Mouse (Mus musculus) liver, embryonic 15.5 days (tissue): ENCODE data around the gene Hpgd. TPM values are rescaled to one million over a fixed set of nuclear protein-coding genes. Genes with fewer than 3 reads are reported as not detected.

Source experiments
- ATAC-seq: fragments of 200-750 bp; cut with Nextera tagmentation; 2 replicates; pipeline ENCODE4 v1.8.0; 2017; ENCODE audit warnings: moderate number of reproducible peaks, mild to moderate bottlenecking, moderate library complexity; ENCODE audit not compliant: insufficient read depth
- H3K27ac ChIP-seq: fragments of 300-500 bp; sonication (generic); replicated peaks from 2 replicates; pipeline ENCODE4 v1.5.1; 2015; ENCODE audit warnings: mild to moderate bottlenecking, inconsistent platforms
- H3K27me3 ChIP-seq: fragments of 300-500 bp; sonication (generic); 2 replicates; pipeline ENCODE4 v1.6.1; 2015; ENCODE audit warnings: mild to moderate bottlenecking, inconsistent platforms
- H3K36me3 ChIP-seq: fragments of 300-500 bp; sonication (generic); replicated peaks from 2 replicates; pipeline ENCODE4 v1.6.1; 2015; ENCODE audit warnings: moderate library complexity, mild to moderate bottlenecking, inconsistent platforms
- H3K4me1 ChIP-seq: fragments of 300-500 bp; sonication (generic); replicated peaks from 2 replicates; pipeline ENCODE4 v1.6.1; 2015; ENCODE audit warnings: inconsistent platforms
- H3K4me2 ChIP-seq: fragments of 300-500 bp; sonication (generic); 2 replicates; pipeline ENCODE4 v1.6.1; 2015; ENCODE audit warnings: moderate library complexity, mild to moderate bottlenecking, inconsistent platforms
- H3K4me3 ChIP-seq: fragments of 300-500 bp; sonication (generic); replicated peaks from 2 replicates; pipeline ENCODE4 v1.5.1; 2015; ENCODE audit warnings: mild to moderate bottlenecking, inconsistent platforms
- H3K9ac ChIP-seq: fragments of 300-500 bp; sonication (generic); 2 replicates; pipeline ENCODE4 v1.6.1; 2015; ENCODE audit warnings: moderate library complexity, mild to moderate bottlenecking, inconsistent platforms
- H3K9me3 ChIP-seq: fragments of 300-500 bp; sonication (generic); replicated peaks from 2 replicates; pipeline ENCODE4 v1.6.1; 2016; ENCODE audit warnings: inconsistent platforms
- WGBS: fragments of 180-500 bp; shearing (Covaris S2); methylation state at CpG from one replicate; pipeline ENCODE4 v1.1.7; 2015; ENCODE audit warnings: mixed read lengths; ENCODE audit not compliant: insufficient replicate concordance; 5-methylcytosine and 5-hydroxymethylcytosine counted together
- polyA plus RNA-seq: library from polyadenylated mRNA; unstranded; fragments of >200 nt; fragmentation: Nextera tagmentation; extraction: Ambion mirVana; gene quantifications from 2 replicates; pipeline ENCODE4 v1.2.1, GENCODE M21; 2015

Gene Hpgd
- polyA plus RNA-seq, 1 experiment from 2014 or later = 23.4 TPM

DNA sequence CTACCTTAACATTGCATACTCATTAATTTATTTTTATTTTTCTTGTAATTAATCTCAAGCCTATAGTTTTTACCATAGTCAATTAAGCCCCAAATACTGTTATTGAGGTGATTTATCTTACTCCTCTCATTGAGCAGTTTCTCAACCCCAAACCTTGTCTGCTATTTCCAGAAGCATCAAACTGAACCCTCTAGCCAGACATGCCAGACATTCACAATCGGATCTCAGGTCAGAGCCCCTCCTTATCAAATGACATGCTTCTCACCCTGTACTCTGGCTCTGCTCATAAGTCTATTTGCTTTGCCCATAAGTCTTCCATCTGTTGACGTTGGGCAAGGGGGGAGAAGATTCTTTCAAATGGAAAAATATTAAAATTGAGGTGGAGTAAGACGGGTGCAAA, 33.3 kb downstream of the Hpgd start:
- Histone ChIP-seq H3K27me3 (no peaks in the 10 kb centered on the region), H3K9me3 (no peaks in the 10 kb centered on the region), H3K9ac (no peak overlapping the region), H3K27ac (no peak overlapping the region), H3K36me3 (no peaks in the 10 kb centered on the region), H3K4me2 (no peak overlapping the region), H3K4me3 (no peak overlapping the region), H3K4me1 (no peaks in the 10 kb centered on the region)
- ATAC-seq = no peak
- WGBS = 44% methylated on average over 3 of the region's 3 CpGs

DNA sequence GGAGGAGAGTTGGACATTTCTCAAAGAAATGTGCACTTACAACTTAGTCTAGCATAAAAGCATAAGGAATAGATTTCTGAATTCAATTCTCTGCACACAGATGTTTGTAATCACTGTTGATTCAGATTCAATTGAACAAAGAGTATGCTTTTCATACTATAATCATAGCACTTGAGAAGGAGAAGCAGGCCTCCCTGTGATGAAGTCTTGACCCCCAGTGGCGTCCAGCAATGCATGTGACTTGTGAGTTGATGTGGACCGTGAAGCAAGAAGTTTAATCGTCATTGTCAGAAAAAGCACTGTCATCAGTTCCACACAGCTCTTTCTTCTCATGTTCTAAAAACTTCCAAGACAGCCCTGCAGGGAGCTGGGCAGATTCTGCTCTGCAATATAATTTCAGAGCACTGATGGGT, 33.8 kb downstream of the Hpgd start:
- H3K4me2 ChIP-seq = no peak overlapping the region
- H3K4me3 ChIP-seq = no peak overlapping the region
- 62% methylated on average over 3 of the region's 3 CpGs for WGBS
- H3K27me3 ChIP-seq = no peaks in the 10 kb centered on the region
- H3K4me1 ChIP-seq = no peaks in the 10 kb centered on the region
- ATAC-seq = no peak
- no peak overlapping the region for H3K27ac ChIP-seq
- H3K9me3 ChIP-seq = no peaks in the 10 kb centered on the region
- no peak overlapping the region for H3K9ac ChIP-seq
- no peaks in the 10 kb centered on the region for H3K36me3 ChIP-seq

DNA sequence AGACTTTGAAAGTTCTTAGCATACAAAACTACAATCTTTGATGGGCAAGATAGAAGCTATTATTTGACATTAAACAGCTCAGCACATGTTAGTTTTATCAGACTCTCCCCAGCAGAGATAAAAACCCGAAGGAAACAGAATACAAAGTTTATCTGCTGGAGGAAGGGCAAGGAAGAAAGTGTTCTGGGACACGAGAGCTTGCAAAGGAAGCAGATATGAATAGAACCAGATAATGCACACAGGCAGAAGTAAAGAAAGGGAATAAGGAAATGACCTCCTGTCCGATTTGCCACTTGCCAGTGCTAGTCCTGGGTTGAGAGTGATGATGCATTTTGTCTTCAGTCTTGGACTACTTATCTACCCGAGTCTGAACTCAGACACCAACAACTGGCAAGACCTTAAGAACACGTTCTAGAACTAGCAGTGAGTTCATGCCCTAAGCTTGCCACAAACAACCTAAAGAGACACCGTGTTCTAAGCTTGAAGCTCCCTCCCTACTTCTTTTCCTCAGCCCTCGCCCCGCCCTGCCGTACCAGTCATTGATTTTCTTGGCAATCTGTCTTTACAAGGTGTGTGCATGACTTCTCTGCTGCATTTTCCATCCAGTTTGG, 41.1 kb downstream of the Hpgd start:
- 29% methylated on average over 9 of the region's 9 CpGs for WGBS
- no peaks in the 10 kb centered on the region for H3K27me3 ChIP-seq
- no peak for ATAC-seq
- no peaks in the 10 kb centered on the region for H3K9me3 ChIP-seq
- H3K36me3 ChIP-seq = no peaks in the 10 kb centered on the region
- no peak overlapping the region for H3K4me2 ChIP-seq
- H3K27ac ChIP-seq = no peak overlapping the region
- no peaks in the 10 kb centered on the region for H3K4me1 ChIP-seq
- H3K4me3 ChIP-seq = no peak overlapping the region
- no peak overlapping the region for H3K9ac ChIP-seq

DNA sequence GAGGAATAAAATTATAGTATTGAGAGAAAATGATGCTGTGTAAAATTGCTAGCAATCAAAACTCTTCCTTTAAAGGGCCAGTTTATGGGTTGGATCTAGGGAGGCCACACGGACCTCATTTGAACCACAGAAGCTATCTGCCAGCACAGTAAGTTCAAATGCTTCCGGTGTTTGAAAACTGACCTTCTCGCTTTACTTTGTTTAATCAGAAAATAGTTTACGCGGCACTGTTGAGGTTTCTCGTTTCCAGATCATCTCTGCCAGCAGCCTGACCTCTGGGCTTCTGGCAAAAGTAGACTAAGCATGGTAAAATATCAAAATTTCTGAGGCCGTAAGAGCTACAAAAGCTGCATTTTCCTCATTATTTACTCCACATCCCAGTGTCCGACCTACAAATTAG, 42.4 kb downstream of the Hpgd start:
- Histone ChIP-seq H3K9ac (no peak overlapping the region), H3K4me3 (no peak overlapping the region), H3K4me2 (no peak overlapping the region), H3K36me3 (no peaks in the 10 kb centered on the region), H3K27me3 (no peaks in the 10 kb centered on the region), H3K9me3 (no peaks in the 10 kb centered on the region), H3K4me1 (no peaks in the 10 kb centered on the region), H3K27ac (no peak overlapping the region)
- 53% methylated on average over 8 of the region's 8 CpGs for WGBS
- no peak for ATAC-seq

DNA sequence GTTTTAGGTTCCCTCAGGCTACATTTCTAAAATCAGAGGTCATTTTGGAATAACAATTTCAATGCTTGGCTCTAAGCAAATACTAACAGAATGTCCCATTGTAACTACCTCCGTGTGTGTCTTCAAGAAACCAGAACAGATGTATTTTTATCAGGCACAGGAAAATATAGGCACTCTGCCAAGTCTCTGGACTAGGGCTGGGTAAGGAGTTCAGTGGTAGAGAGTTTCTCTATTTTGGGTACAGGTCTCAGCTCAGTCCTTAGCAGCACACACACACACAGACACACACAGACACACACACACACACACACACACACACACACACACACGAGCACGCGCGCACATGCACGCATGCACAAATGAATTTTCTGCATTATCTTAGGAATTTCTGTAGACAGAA, 49.1 kb downstream of the Hpgd start:
- ATAC-seq = no peak
- 81% methylated on average over 6 of the region's 6 CpGs for WGBS

DNA sequence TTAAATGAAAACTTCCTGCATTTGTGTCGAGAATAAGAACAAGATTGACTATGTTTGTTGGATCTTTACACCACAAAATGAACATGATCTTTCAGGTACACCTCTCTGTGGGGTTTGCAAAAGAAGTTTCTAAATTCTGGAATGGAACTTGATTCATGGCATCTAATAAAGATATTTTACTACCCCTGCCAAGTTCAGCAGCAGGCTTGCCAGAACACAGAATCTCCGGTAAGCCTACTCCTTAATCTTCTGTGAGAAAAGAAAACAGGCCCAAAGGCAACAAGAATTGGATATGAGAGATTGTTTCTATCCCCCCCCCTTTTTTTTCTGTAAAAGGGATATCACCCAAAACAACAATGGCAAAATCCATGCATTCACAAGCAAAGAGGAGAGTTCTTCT, 49.6 kb downstream of the Hpgd start:
- Histone ChIP-seq H3K9ac (no peak overlapping the region), H3K27me3 (no peaks in the 10 kb centered on the region)
- 47% methylated on average over 2 of the region's 2 CpGs for WGBS

More for the DNA sequence above, 49.1 kb downstream of the Hpgd start:
- no peak overlapping the region for H3K4me2 ChIP-seq
- no peaks in the 10 kb centered on the region for H3K9me3 ChIP-seq
- H3K4me3 ChIP-seq = no peak overlapping the region
- no peaks in the 10 kb centered on the region for H3K27me3 ChIP-seq
- H3K4me1 ChIP-seq = no peaks in the 10 kb centered on the region
- no peak overlapping the region for H3K27ac ChIP-seq
- no peaks in the 10 kb centered on the region for H3K36me3 ChIP-seq
- H3K9ac ChIP-seq = no peak overlapping the region

DNA sequence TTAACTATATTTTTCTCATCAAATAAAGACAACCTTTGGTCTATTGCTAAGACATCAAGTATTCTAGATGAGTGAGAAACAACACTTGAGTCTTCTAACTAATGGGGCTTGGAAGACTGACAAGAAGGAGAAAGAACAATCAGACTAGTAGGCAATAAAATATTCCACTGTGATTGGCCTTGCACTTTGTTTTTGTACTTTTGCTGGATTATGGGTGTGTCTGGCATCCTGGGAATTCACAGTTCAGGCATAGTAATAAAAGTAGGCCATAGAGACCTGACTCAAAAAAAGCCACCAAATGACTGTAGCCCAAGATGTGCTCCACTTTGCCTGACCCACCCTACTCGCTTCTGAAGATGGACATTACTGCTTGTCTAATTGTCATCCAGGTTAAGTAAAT, 50.0 kb downstream of the Hpgd start:
- no peak for ATAC-seq
- H3K27me3 ChIP-seq = no peaks in the 10 kb centered on the region
- WGBS = 39% methylated on average over 1 of the region's 1 CpGs
- no peaks in the 10 kb centered on the region for H3K36me3 ChIP-seq
- no peak overlapping the region for H3K4me3 ChIP-seq
- H3K9ac ChIP-seq = no peak overlapping the region
- no peaks in the 10 kb centered on the region for H3K4me1 ChIP-seq
- H3K27ac ChIP-seq = no peak overlapping the region
- H3K9me3 ChIP-seq = no peaks in the 10 kb centered on the region
- no peak overlapping the region for H3K4me2 ChIP-seq

More for the DNA sequence above, 49.6 kb downstream of the Hpgd start:
- H3K4me2 ChIP-seq = no peak overlapping the region
- H3K4me1 ChIP-seq = no peaks in the 10 kb centered on the region
- H3K36me3 ChIP-seq = no peaks in the 10 kb centered on the region
- no peak for ATAC-seq
- no peaks in the 10 kb centered on the region for H3K9me3 ChIP-seq
- no peak overlapping the region for H3K27ac ChIP-seq
- no peak overlapping the region for H3K4me3 ChIP-seq

- Histone ChIP-seq H3K27me3 (no peaks in the 10 kb centered on the region), H3K4me3 (no peak overlapping the region), H3K9me3 (no peaks in the 10 kb centered on the region), H3K36me3 (no peaks in the 10 kb centered on the region), H3K9ac (no peak overlapping the region), H3K27ac (no peak overlapping the region), H3K4me1 (no peaks in the 10 kb centered on the region), H3K4me2 (no peak overlapping the region)
- ATAC-seq = no peak
- 56% methylated on average over 5 of the region's 5 CpGs for WGBS
These were observed 51.4 kb downstream of the Hpgd start for GRCm38 (mm10) chr8:56345641-56346420.

DNA sequence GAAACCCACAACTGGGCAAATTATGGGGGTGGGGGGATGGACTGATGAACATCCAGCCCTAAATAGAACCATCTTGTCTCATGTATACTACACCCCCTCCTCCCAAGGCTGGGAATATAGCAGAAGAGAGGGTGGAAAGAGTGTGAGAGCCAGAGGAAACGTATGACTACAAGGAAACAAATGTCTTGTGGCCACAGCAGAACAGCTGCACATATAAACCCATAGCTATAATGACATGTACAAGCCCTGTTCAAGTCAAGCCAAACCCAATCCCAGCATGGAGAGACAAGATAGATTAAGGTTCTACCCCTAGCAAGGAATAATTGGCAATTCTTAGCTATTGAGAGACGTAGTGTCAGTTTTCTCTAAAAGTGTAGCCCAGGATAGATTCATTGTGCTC, 68.8 kb downstream of the Hpgd start:
- Histone ChIP-seq H3K9me3 (no peaks in the 10 kb centered on the region), H3K4me3 (no peak overlapping the region), H3K9ac (no peak overlapping the region), H3K36me3 (no peaks in the 10 kb centered on the region), H3K27me3 (no peaks in the 10 kb centered on the region), H3K4me2 (no peak overlapping the region), H3K27ac (no peak overlapping the region), H3K4me1 (no peaks in the 10 kb centered on the region)
- 44% methylated on average over 2 of the region's 2 CpGs for WGBS
- ATAC-seq = no peak
